Mouse (Mus musculus): Measurements from ENCODE around the gene Gucy2g.
"Not testable (repeated sequence)": the region's sequence is repeated elsewhere in the genome, so short reads cannot be mapped to it uniquely, and the experiment has no call there.

The Gucy2g gene

GRCm38 (mm10) chr19:55198303-55198702, 42.7 kb downstream of the Gucy2g start:
- peak; percentile 35 to 37 for DNase-seq

- DNase-seq, result no peak
These were observed 45.5 kb downstream of the Gucy2g start for GRCm38 (mm10) chr19:55195574-55195973.

- DNase-seq, result no peak
These were observed 46.4 kb downstream of the Gucy2g start for GRCm38 (mm10) chr19:55194520-55195170.

GRCm38 (mm10) chr19:55193717-55194394, 47.2 kb downstream of the Gucy2g start:
- DNase-seq, result no peak

GRCm38 (mm10) chr19:55192254-55192945, 48.6 kb downstream of the Gucy2g start:
- no peak for DNase-seq

- no peak for DNase-seq
These were observed 49.4 kb downstream of the Gucy2g start for GRCm38 (mm10) chr19:55191596-55191995.

GRCm38 (mm10) chr19:55190065-55190464, 51.0 kb downstream of the Gucy2g start:
- DNase-seq, result no peak

- no peak for DNase-seq
These were observed 55.4 kb downstream of the Gucy2g start for GRCm38 (mm10) chr19:55185651-55186050.

- no peak for DNase-seq
These were observed 56.0 kb downstream of the Gucy2g start for GRCm38 (mm10) chr19:55185074-55185473.

GRCm38 (mm10) chr19:55184442-55184841, 56.6 kb downstream of the Gucy2g start:
- DNase-seq, result no peak

- no peak for DNase-seq
These were observed 60.6 kb downstream of the Gucy2g start, which contains the start of gene Tectb for GRCm38 (mm10) chr19:55180433-55180832. TSS of gene Tectb (plus strand) at chr19:55180733.

- DNase-seq, result no peak
These were observed 63.9 kb downstream of the Gucy2g start for GRCm38 (mm10) chr19:55177143-55177542.

- no peak for DNase-seq
These were observed 69.5 kb downstream of the Gucy2g start for GRCm38 (mm10) chr19:55171585-55171984.

GRCm38 (mm10) chr19:55170399-55170798, 70.6 kb downstream of the Gucy2g start:
- DNase-seq, result no peak

- DNase-seq, result not testable (repeated sequence)
These were observed 71.8 kb downstream of the Gucy2g start for GRCm38 (mm10) chr19:55169236-55169729.

GRCm38 (mm10) chr19:55168360-55168759, 72.7 kb downstream of the Gucy2g start:
- no peak for DNase-seq

- DNase-seq, result no peak
These were observed 73.3 kb downstream of the Gucy2g start for GRCm38 (mm10) chr19:55167741-55168140.

GRCm38 (mm10) chr19:55166741-55167140, 74.3 kb downstream of the Gucy2g start:
- DNase-seq, result no peak

GRCm38 (mm10) chr19:55165954-55166353, 75.1 kb downstream of the Gucy2g start:
- no peak for DNase-seq

GRCm38 (mm10) chr19:55165183-55165865, 75.7 kb downstream of the Gucy2g start:
- no peak for DNase-seq

- DNase-seq, result no peak
These were observed 76.9 kb downstream of the Gucy2g start for GRCm38 (mm10) chr19:55164162-55164561.

- DNase-seq, result no peak
These were observed 78.8 kb downstream of the Gucy2g start for GRCm38 (mm10) chr19:55162271-55162670.

- no peak for DNase-seq
These were observed 81.2 kb downstream of the Gucy2g start for GRCm38 (mm10) chr19:55159826-55160225.
